Mouse (Mus musculus) brain, adult 2 months (tissue): ENCODE results near the gene Serpind1.
A peak's percentile ranks its signal among the peaks of the same experiment; 100 is the strongest.

Source experiments
- DNase-seq: peaks from one replicate; pipeline ENCODE4 v3.0.0; 2011; ENCODE audit warnings: low read depth, low spot score

Serpind1 gene

GRCm38 (mm10) chr16:17346766-17347165, 15.6 kb downstream of the Serpind1 start:
- DNase-seq = no peak

GRCm38 (mm10) chr16:17356031-17356430, 24.9 kb downstream of the Serpind1 start:
- DNase-seq = no peak

- peak; percentile 58 for DNase-seq
Measured at GRCm38 (mm10) chr16:17358787-17359186, 27.6 kb downstream of the Serpind1 start.

- no peak for DNase-seq
Measured at GRCm38 (mm10) chr16:17382306-17382705, 51.1 kb downstream of the Serpind1 start.

- DNase-seq = no peak
Measured at GRCm38 (mm10) chr16:17383594-17384326, 52.6 kb downstream of the Serpind1 start.

GRCm38 (mm10) chr16:17392784-17393183, 61.6 kb downstream of the Serpind1 start:
- no peak for DNase-seq
